Mouse (Mus musculus) 3134 (cell line): ENCODE data around the gene Aldh16a1.
"Not testable (repeated sequence)": the region's sequence is repeated elsewhere in the genome, so short reads cannot be mapped to it uniquely, and the experiment has no call there.

Source experiments
- DNase-seq: peaks from one replicate; pipeline ENCODE4 v3.0.0-alpha.2; 2011; ENCODE audit warnings: low spot score; ENCODE audit not compliant: insufficient read length; ENCODE audit errors: extremely low read depth

Aldh16a1 gene

DNA sequence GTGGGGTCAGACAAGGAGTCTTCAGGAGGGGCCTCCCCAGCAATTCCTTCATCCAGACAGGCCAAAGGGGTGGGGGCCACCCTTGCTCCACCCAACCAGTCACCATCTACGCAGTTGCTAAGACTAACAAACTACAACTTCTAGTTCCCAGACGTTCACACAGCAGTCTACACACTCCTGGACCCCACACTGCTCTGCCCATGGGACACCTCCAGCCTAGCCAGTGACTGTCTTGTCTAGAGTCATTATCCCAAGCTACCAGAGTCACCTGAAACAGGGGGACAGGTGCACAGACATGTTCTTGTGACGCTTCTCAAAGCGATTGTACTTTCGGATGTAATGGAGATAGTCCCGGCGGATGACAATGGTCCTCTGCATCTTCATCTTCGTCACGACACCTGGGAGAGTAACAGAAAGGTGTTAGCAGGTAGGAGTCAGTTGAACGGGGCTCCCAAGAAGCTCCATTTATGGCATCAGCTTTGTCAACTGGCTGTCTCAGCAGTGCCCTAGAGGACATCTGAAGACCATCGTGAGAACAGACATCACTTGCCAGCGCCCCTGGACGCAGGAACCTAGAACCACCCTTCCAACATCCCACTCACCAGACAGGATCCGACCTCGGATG, 31.7 kb downstream of the Aldh16a1 start:
- no peak for DNase-seq

DNA sequence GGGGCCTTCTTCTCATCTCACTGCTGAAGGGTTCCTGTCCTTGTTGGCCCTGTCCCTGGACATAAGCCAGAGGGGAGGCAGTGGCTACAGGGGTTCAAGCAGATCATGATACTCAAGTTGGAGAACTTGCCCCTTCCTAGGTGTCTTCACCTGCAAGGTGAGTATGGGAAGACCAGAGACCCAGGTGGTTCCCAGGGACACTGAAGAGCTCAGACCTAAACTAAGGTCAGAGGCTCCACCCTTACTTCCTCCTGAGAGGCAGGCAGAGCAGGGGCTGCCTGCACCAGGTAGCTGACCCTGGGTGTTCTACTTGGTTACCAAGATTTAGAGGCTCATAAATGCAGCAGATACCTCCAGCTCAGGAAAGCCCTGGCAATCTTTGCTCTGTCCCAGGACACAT, 32.4 kb downstream of the Aldh16a1 start:
- DNase-seq = no peak

GRCm38 (mm10) chr7:45121404-45121803, 33.0 kb downstream of the Aldh16a1 start:
- DNase-seq = no peak

GRCm38 (mm10) chr7:45119780-45120709, 34.3 kb downstream of the Aldh16a1 start:
- no peak for DNase-seq

GRCm38 (mm10) chr7:45118336-45118735, 36.0 kb downstream of the Aldh16a1 start:
- no peak for DNase-seq

GRCm38 (mm10) chr7:45117566-45117965, 36.8 kb downstream of the Aldh16a1 start:
- DNase-seq = no peak

DNA sequence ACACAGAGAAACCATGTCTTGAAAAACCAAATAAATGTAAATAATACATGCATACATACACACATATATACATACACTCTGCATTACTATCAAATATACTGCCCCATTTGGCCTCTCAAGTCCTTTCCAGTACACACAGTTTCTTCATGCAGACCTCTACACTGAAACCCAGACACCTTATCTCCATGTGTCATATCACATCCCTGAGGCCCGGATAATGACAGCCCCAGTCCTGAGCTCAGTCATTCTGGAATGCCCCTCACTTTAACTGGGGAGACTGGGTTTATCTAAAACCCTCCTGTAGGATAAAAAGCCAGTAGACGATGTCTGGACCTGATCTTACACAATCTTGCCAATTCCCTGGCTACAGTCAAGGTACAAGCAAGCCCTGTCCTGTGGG, 40.9 kb downstream of the Aldh16a1 start:
- DNase-seq = no peak

- DNase-seq = no peak
Observed at GRCm38 (mm10) chr7:45112529-45112928, 41.9 kb downstream of the Aldh16a1 start.

DNA sequence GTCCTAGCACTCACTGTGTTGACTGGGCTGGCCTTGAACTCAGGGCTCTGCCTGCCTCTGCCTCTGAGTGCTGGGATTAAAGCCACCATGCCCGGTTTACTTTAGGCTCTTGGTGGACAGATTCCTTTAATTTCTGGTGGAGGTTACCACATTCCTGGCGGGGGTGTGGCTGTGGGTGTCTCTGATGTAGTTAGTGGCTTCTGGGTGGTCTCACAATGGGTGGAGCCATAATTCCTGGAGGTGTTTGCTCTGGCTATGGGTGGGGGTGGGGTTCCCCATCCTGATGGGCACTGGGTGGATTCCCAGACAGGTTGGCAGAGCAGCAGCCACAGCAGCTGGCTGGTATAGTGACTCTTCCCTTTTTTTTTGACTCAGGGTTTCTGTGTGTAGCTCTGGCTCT, 42.4 kb downstream of the Aldh16a1 start:
- DNase-seq = peak; percentile 45

- DNase-seq = not testable (repeated sequence)
Observed at GRCm38 (mm10) chr7:45110089-45110488, 44.3 kb downstream of the Aldh16a1 start.

- DNase-seq = no peak
Observed at GRCm38 (mm10) chr7:45107052-45107645, 47.2 kb downstream of the Aldh16a1 start.

DNA sequence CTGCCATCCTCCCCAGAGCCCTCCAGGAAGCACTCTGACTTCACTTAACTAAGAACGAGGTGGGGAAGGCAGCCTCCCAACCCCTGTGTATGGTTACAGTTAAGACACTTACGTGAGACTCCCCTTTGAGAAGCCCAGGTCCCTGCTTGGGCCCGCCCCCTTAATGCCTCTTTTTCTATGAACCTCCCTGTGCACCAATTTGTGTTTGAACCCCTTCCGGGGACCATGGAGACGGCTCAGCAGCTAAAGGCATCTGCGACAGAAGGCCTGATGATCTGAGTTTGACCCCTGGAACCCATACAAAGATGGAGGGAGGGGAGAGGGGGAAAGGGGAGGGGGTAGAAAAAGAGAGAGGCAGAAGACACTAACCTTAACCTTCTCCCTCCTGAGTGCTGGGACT, 47.9 kb downstream of the Aldh16a1 start:
- no peak for DNase-seq

- no peak for DNase-seq
Observed at GRCm38 (mm10) chr7:45105491-45105890, 48.9 kb downstream of the Aldh16a1 start.

DNA sequence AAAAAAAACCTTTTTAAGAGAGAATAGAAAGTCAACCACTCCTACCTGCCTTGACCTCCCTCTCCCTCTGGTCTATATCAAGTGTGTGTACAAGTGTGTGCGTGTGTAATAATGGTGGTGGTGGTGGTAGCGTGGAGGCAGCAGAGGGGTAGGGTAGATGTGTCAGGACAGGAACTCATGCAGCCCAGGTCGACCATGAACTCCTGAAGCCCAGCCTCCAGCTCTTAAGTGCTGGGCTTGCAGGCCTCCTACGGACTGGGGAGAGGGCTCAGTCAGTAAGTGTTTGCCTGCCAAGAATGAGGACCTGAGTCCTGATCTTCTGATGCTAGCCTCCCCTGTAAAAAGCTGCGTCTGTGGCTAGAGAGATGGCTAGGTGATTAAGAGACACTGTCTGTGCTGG, 49.4 kb downstream of the Aldh16a1 start:
- DNase-seq = no peak

DNA sequence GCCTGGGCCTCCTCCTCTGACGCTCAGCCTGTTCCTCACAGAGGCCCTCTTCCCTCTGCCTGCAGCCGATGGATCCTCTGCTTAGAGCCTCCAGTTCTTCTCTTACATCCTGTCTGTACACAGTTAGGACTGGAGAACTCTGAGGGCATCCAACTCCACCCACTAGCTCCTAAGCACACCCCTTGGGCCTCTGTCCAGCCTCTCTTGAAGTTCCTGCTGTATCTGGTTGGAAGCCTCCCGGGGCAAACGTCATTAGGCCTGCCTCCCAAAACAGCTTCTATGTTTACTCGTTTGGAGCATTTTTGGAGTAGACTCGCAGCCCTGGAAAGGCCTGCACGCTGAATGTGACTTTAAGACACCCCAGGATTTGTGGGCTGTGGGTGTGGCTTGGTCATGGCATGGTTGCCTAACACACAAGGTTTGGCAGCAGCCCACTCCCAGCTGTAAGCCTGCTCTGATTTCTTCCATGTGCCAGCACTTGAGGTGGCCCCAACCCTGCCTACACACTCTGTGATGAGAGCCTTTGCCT, 50.7 kb downstream of the Aldh16a1 start, which contains the start of gene Fcgrt:
TSS of gene Fcgrt (minus strand) at position 200 of the 529 bp plus-strand sequence.
- peak; percentile 83 for DNase-seq

GRCm38 (mm10) chr7:45102940-45103585, 51.3 kb downstream of the Aldh16a1 start:
- no peak for DNase-seq

- no peak for DNase-seq
Observed at GRCm38 (mm10) chr7:45102441-45102840, 51.9 kb downstream of the Aldh16a1 start.

DNA sequence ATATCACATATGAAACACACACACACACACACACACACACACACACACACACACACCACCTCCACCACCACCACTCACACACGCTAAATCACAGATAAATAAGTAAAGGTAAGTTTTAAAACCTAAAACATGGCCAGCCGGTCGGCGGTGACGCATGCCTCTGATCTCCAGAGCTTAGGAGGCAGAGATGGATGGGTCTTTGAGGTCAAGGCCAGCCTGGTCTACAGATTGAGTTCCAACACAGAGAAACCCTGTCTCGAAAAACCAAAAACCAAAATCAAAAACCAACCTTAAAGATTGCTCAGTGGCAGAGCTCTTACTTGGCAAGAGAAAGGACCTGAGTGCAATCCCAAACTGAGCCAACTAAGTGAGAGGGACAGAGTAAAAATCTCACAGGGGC, 54.3 kb downstream of the Aldh16a1 start:
- no peak for DNase-seq

- DNase-seq = no peak
Observed at GRCm38 (mm10) chr7:45098541-45099240, 55.7 kb downstream of the Aldh16a1 start.

DNA sequence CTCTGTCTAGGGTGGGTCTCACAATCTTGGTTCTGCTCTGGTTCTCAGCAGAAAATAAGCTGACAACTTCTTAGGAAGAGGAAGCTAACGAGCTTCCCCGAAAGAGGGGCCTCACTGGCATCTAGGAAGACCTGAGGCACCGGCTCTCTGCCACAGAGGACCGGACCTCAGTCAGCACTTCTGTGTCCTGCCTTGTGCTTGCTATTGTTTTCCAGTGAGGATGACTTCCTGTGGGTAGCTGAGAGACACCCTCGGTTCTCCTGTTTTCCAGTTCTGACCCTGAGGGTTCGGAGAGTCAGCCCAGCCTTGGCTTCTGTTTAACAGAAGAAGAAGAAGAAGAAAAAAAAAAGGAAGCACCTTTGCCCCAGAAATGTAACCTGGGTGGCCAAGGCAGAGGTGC, 56.9 kb downstream of the Aldh16a1 start:
- DNase-seq = no peak
